Mouse (Mus musculus): ENCODE data around the gene Myog. TPM values are rescaled to one million over a fixed set of nuclear protein-coding genes. Genes with fewer than 3 reads are reported as not detected.

Gene Myog
- polyA plus RNA-seq, 1 experiment from 2014 or later: 13.1 TPM

- H3K4me1 ChIP-seq: peaks cover 11% of the 10 kb centered on the region
- H3K36me3 ChIP-seq: no peaks in the 10 kb centered on the region
- H3K9ac ChIP-seq: no peak within 1 kb of the TSS
- H3K27ac ChIP-seq: no peak within 1 kb of the TSS
- H3K9me3 ChIP-seq (replicated peaks): no peaks in the 10 kb centered on the region
- H3K27me3 ChIP-seq: no peaks in the 10 kb centered on the region
- peak; percentile 74 for ATAC-seq (replicated peaks; ENCODE audit: low FRiP score)
- H3K4me2 ChIP-seq: no peak within 1 kb of the TSS
- WGBS: 58% methylated on average over 13 of the region's 13 CpGs
- no peak within 1 kb of the TSS for H3K4me3 ChIP-seq (replicated peaks)
Measured at GRCm38 (mm10) chr1:134332770-134333271, 43.0 kb downstream of the Myog start, which contains the start of gene Ppfia4. Ppfia4 (minus strand) TSS chr1:134332928.

GRCm38 (mm10) chr1:134333371-134334110 lies 43.8 kb downstream of the Myog start:
- no peak overlapping the region for H3K4me2 ChIP-seq
- H3K9me3 ChIP-seq (replicated peaks): no peaks in the 10 kb centered on the region
- no peaks in the 10 kb centered on the region for H3K36me3 ChIP-seq
- 84% methylated on average over 10 of the region's 10 CpGs for WGBS
- peaks cover 11% of the 10 kb centered on the region for H3K4me1 ChIP-seq
- H3K4me3 ChIP-seq (replicated peaks): no peak overlapping the region
- no peaks in the 10 kb centered on the region for H3K27me3 ChIP-seq
- H3K27ac ChIP-seq: no peak overlapping the region
- H3K9ac ChIP-seq: no peak overlapping the region
- ATAC-seq (replicated peaks; ENCODE audit: low FRiP score): no peak

GRCm38 (mm10) chr1:134334111-134334827 lies 44.5 kb downstream of the Myog start:
- peaks cover 11% of the 10 kb centered on the region for H3K4me1 ChIP-seq
- H3K27ac ChIP-seq: no peak overlapping the region
- H3K4me2 ChIP-seq: no peak overlapping the region
- ATAC-seq (replicated peaks; ENCODE audit: low FRiP score): no peak
- no peak overlapping the region for H3K4me3 ChIP-seq (replicated peaks)
- 59% methylated on average over 7 of the region's 7 CpGs for WGBS
- H3K36me3 ChIP-seq: no peaks in the 10 kb centered on the region
- no peaks in the 10 kb centered on the region for H3K9me3 ChIP-seq (replicated peaks)
- no peaks in the 10 kb centered on the region for H3K27me3 ChIP-seq
- H3K9ac ChIP-seq: no peak overlapping the region

- Histone ChIP-seq H3K4me2 (no peak overlapping the region), H3K4me1 (peaks cover 11% of the 10 kb centered on the region), H3K9me3 (replicated peaks) (no peaks in the 10 kb centered on the region), H3K27ac (no peak overlapping the region), H3K27me3 (no peaks in the 10 kb centered on the region), H3K9ac (no peak overlapping the region), H3K36me3 (no peaks in the 10 kb centered on the region), H3K4me3 (replicated peaks) (no peak overlapping the region)
- no peak for ATAC-seq (replicated peaks; ENCODE audit: low FRiP score)
- 70% methylated on average over 13 of the region's 13 CpGs for whole genome bisulfite sequencing
Measured at GRCm38 (mm10) chr1:134335211-134335923, 45.6 kb downstream of the Myog start.

GRCm38 (mm10) chr1:134335924-134336810 lies 46.4 kb downstream of the Myog start:
- no peaks in the 10 kb centered on the region for H3K36me3 ChIP-seq
- ATAC-seq (replicated peaks; ENCODE audit: low FRiP score): no peak
- H3K9me3 ChIP-seq (replicated peaks): no peaks in the 10 kb centered on the region
- H3K4me2 ChIP-seq: no peak overlapping the region
- H3K4me3 ChIP-seq (replicated peaks): no peak overlapping the region
- WGBS: 88% methylated on average over 12 of the region's 12 CpGs
- H3K9ac ChIP-seq: no peak overlapping the region
- H3K27ac ChIP-seq: no peak overlapping the region
- no peaks in the 10 kb centered on the region for H3K27me3 ChIP-seq
- H3K4me1 ChIP-seq: peaks cover 11% of the 10 kb centered on the region

GRCm38 (mm10) chr1:134336958-134337710 lies 47.3 kb downstream of the Myog start:
- ATAC-seq (replicated peaks; ENCODE audit: low FRiP score): no peak
- Histone ChIP-seq H3K9me3 (replicated peaks) (no peaks in the 10 kb centered on the region), H3K4me3 (replicated peaks) (no peak overlapping the region), H3K4me1 (peaks cover 9% of the 10 kb centered on the region), H3K36me3 (no peaks in the 10 kb centered on the region), H3K27ac (no peak overlapping the region), H3K4me2 (no peak overlapping the region), H3K27me3 (no peaks in the 10 kb centered on the region), H3K9ac (no peak overlapping the region)
- WGBS: 68% methylated on average over 11 of the region's 11 CpGs

- H3K27ac ChIP-seq: no peak overlapping the region
- no peaks in the 10 kb centered on the region for H3K9me3 ChIP-seq (replicated peaks)
- H3K4me2 ChIP-seq: no peak overlapping the region
- no peak for ATAC-seq (replicated peaks; ENCODE audit: low FRiP score)
- H3K36me3 ChIP-seq: no peaks in the 10 kb centered on the region
- WGBS: 84% methylated on average over 7 of the region's 7 CpGs
- peaks cover 7% of the 10 kb centered on the region for H3K4me1 ChIP-seq
- no peaks in the 10 kb centered on the region for H3K27me3 ChIP-seq
- H3K4me3 ChIP-seq (replicated peaks): no peak overlapping the region
- H3K9ac ChIP-seq: no peak overlapping the region
Measured at GRCm38 (mm10) chr1:134339162-134339561, 49.4 kb downstream of the Myog start.

GRCm38 (mm10) chr1:134339757-134340619 lies 50.2 kb downstream of the Myog start:
- WGBS: 91% methylated on average over 18 of the region's 18 CpGs
- ATAC-seq (replicated peaks; ENCODE audit: low FRiP score): no peak

GRCm38 (mm10) chr1:134341641-134342277 lies 52.0 kb downstream of the Myog start:
- Histone ChIP-seq H3K27ac (no peak overlapping the region), H3K4me1 (peaks cover 16% of the 10 kb centered on the region)

More at GRCm38 (mm10) chr1:134339757-134340619, 50.2 kb downstream of the Myog start:
- H3K4me2 ChIP-seq: no peak overlapping the region
- H3K4me1 ChIP-seq: peaks cover 16% of the 10 kb centered on the region
- no peak overlapping the region for H3K27ac ChIP-seq
- no peaks in the 10 kb centered on the region for H3K36me3 ChIP-seq
- H3K4me3 ChIP-seq (replicated peaks): no peak overlapping the region
- no peaks in the 10 kb centered on the region for H3K27me3 ChIP-seq
- no peak overlapping the region for H3K9ac ChIP-seq
- no peaks in the 10 kb centered on the region for H3K9me3 ChIP-seq (replicated peaks)

More at GRCm38 (mm10) chr1:134341641-134342277, 52.0 kb downstream of the Myog start:
- Histone ChIP-seq H3K4me2 (no peak overlapping the region), H3K9me3 (replicated peaks) (no peaks in the 10 kb centered on the region), H3K36me3 (peaks cover 12% of the 10 kb centered on the region), H3K4me3 (replicated peaks) (no peak overlapping the region), H3K9ac (no peak overlapping the region), H3K27me3 (no peaks in the 10 kb centered on the region)
- ATAC-seq (replicated peaks; ENCODE audit: low FRiP score): no peak
- WGBS: 80% methylated on average over 5 of the region's 5 CpGs
